Mouse (Mus musculus): ENCODE measurements around the gene Cdca8. TPM values are rescaled to one million over a fixed set of nuclear protein-coding genes. Genes with fewer than 3 reads are reported as not detected.

Cdca8 gene
- total and polyA plus RNA-seq, 3 experiments: 108 to 202 TPM; not detected in 1

- TF ChIP-seq ZKSCAN1 (IDR thresholded peaks at IDR 0.05; ENCODE audit: low read depth, low read length) (no peak), POLR2A (IDR thresholded peaks at IDR 0.05; ENCODE audit: control insufficient read depth in 1 of 2, insufficient read depth in 1 of 2, low read depth in 1 of 2, low read length in 2 of 2, poor library complexity in 1 of 2) (no peak), E2F4 (IDR thresholded peaks at IDR 0.05; ENCODE audit: borderline replicate concordance, low read depth, low read length) (no peak)
These were observed 45.3 kb downstream of the Cdca8 start (continued) for GRCm38 (mm10) chr4:124893769-124894168.

GRCm38 (mm10) chr4:124890831-124891230, 48.3 kb downstream of the Cdca8 start:
- Histone ChIP-seq H3K27ac (ENCODE audit: control insufficient read depth, low read depth, low read length) (no peak overlapping the region), H3K36me3 (ENCODE audit: control insufficient read depth in 1 of 2, insufficient read depth in 2 of 2, low read length in 2 of 2) (no peaks in the 10 kb centered on the region), H3K79me2 (ENCODE audit: control insufficient read depth, insufficient read depth, low read length, poor library complexity) (no peaks in the 10 kb centered on the region), H3K4me3 (ENCODE audit: control insufficient read depth in 1 of 2, insufficient read depth in 1 of 2, low read depth in 2 of 2, low read length in 2 of 2) (no peak overlapping the region), H3K9ac (ENCODE audit: control insufficient read depth, low read depth, low read length, poor library complexity, severe bottlenecking) (no peak overlapping the region), H3K27me3 (ENCODE audit: control insufficient read depth in 1 of 2, insufficient read depth in 2 of 2, low read length in 2 of 2) (peaks cover 0 to 2% of the 10 kb centered on the region in 2 experiments; a peak in 1 of 4 replicates), H3K4me1 (ENCODE audit: control insufficient read depth in 1 of 2, insufficient read depth in 2 of 2, low read length in 2 of 2) (no peaks in the 10 kb centered on the region), H3K9me3 (replicated peaks; ENCODE audit: insufficient read depth, low read length) (no peaks in the 10 kb centered on the region)
- DNase-seq (ENCODE audit: low read depth, low spot score): no peak
- TF ChIP-seq ETS1 (IDR thresholded peaks at IDR 0.05; ENCODE audit: low read depth, low read length) (no peak), USF1 (IDR thresholded peaks at IDR 0.05; ENCODE audit: low read depth, low read length) (no peak), MAZ (IDR thresholded peaks at IDR 0.05; ENCODE audit: low read depth, low read length) (no peak), ZC3H11A (IDR thresholded peaks at IDR 0.05; ENCODE audit: low read depth, low read length) (no peak), RAD21 (IDR thresholded peaks at IDR 0.05; ENCODE audit: low read depth, low read length) (no peak), ZNF384 (IDR thresholded peaks at IDR 0.05; ENCODE audit: low read depth, low read length) (no peak)

- H3K27me3 ChIP-seq (ENCODE audit: control insufficient read depth in 1 of 2, insufficient read depth in 2 of 2, low read length in 2 of 2): peaks cover 0 to 2% of the 10 kb centered on the region in 2 experiments; a peak in 1 of 4 replicates
- DNase-seq (ENCODE audit: low read depth, low spot score): no peak
- H3K36me3 ChIP-seq (ENCODE audit: control insufficient read depth in 1 of 2, insufficient read depth in 2 of 2, low read length in 2 of 2): no peaks in the 10 kb centered on the region
These were observed 49.2 kb downstream of the Cdca8 start for GRCm38 (mm10) chr4:124889935-124890334.

More at GRCm38 (mm10) chr4:124889935-124890334, 49.2 kb downstream of the Cdca8 start:
- Histone ChIP-seq H3K4me3 (ENCODE audit: control insufficient read depth in 1 of 2, insufficient read depth in 1 of 2, low read depth in 2 of 2, low read length in 2 of 2) (no peak overlapping the region), H3K79me2 (ENCODE audit: control insufficient read depth, insufficient read depth, low read length, poor library complexity) (no peaks in the 10 kb centered on the region), H3K9ac (ENCODE audit: control insufficient read depth, low read depth, low read length, poor library complexity, severe bottlenecking) (no peak overlapping the region), H3K27ac (ENCODE audit: control insufficient read depth, low read depth, low read length) (no peak overlapping the region), H3K4me1 (ENCODE audit: control insufficient read depth in 1 of 2, insufficient read depth in 2 of 2, low read length in 2 of 2) (no peaks in the 10 kb centered on the region), H3K9me3 (replicated peaks; ENCODE audit: insufficient read depth, low read length) (no peaks in the 10 kb centered on the region)
- no peak for TF ChIP-seq MAFK (IDR thresholded peaks at IDR 0.05; ENCODE audit: borderline replicate concordance, low read depth, low read length)
- no peak for TF ChIP-seq RCOR1 (IDR thresholded peaks at IDR 0.05; ENCODE audit: low read depth, low read length)
- no peak for TF ChIP-seq EP300 (IDR thresholded peaks at IDR 0.05; ENCODE audit: low read depth in 1 of 2, low read length in 2 of 2)
- TF ChIP-seq JUND (IDR thresholded peaks at IDR 0.05; ENCODE audit: low read depth, low read length): no peak
- no peak for TF ChIP-seq MXI1 (IDR thresholded peaks at IDR 0.05; ENCODE audit: low read depth, low read length)
- no peak for TF ChIP-seq SMC3 (IDR thresholded peaks at IDR 0.05; ENCODE audit: low read depth, low read length)
- TF ChIP-seq CHD2 (IDR thresholded peaks at IDR 0.05; ENCODE audit: low read length): no peak
- TF ChIP-seq ELF1 (IDR thresholded peaks at IDR 0.05; ENCODE audit: low read depth, low read length): no peak
- TF ChIP-seq RAD21 (IDR thresholded peaks at IDR 0.05; ENCODE audit: low read depth, low read length): no peak
- TF ChIP-seq ZMIZ1 (IDR thresholded peaks at IDR 0.05; ENCODE audit: low read depth, low read length): no peak
- no peak for TF ChIP-seq USF2 (IDR thresholded peaks at IDR 0.05; ENCODE audit: borderline replicate concordance in 1 of 2, insufficient read depth in 1 of 2, low read depth in 1 of 2, low read length in 2 of 2)
- TF ChIP-seq CHD1 (IDR thresholded peaks at IDR 0.05; ENCODE audit: low read depth, low read length): no peak
- TF ChIP-seq MYB (IDR thresholded peaks at IDR 0.05; ENCODE audit: low read depth, low read length): no peak
- no peak for TF ChIP-seq GATA1 (IDR thresholded peaks at IDR 0.05; ENCODE audit: low read depth, low read length)
